Mouse (Mus musculus) layer of hippocampus, adult 9-11 months (tissue): ENCODE data around the gene Hipk3.

Source experiments
- DNase-seq: peaks from one replicate; pipeline ENCODE4 v3.0.0; 2022

Hipk3 gene

DNA sequence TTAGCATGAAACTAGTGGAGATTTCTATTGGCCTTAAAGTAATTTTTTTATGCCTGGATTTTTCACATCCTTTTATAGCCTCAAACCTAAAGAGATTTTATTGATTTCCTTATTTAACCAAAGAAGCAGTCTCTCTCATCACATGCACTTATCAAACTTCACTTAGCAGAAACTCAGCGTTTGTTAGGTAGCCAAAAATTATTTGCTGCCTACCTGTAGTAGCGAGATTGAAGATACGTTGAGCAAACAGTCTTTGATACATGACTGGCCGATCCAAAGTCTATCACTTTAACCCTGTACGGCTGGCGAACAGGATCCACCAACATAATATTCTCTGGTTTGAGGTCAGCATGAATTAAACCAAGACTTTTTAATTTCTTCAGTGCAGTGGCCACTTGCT lies 23.7 kb downstream of the Hipk3 start:
- no peak for DNase-seq

DNA sequence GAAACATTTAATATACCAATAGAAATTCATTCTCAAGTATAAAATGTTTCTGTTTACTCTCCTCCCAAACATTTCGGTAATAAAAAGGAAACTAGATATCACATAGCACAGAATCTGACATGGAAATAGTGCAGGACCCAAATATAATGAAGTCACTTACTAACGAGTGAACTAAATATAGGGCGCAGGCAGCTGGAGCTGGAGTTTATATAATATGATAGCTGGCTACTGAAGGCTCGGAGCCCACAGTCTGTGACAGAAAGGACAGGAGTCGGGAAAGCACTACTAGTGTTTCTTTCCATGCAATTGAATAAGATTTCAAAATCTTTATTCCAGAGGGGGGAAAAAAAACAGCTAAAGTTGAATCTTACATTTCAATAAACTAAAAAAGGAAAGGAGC lies 25.8 kb downstream of the Hipk3 start:
- no peak for DNase-seq

DNA sequence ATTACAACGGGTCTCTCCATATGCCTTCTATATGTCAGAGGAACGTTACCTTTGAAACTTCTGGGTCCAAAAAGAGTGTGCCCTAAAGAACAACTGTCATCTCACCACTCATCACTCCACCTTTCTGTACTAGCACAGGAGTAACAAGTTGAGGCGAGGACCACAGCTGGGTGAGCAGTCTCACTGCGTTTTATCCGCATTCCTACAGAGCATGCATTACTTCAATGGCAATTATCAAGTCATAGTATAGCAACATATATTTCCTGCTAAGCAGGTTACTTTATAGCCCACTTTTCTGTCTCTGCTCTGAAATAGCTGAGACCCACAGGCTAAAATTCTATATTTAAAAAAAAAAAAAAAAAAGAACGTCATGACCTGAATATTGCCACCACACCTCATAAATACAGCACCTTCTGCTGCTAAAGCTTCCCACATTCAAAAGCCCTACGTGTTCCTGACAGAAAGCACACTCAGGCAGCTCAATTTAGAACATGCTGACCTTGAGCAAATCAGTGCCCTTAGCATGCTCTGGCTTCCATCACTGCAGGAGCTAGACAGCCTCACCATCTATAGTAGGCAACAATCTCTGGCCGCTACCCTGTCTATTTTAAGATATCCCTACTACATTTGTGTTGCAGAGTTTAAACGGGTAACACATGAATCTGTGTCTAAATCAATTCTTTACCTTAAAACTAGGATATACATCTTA lies 27.2 kb downstream of the Hipk3 start:
- DNase-seq, result no peak

DNA sequence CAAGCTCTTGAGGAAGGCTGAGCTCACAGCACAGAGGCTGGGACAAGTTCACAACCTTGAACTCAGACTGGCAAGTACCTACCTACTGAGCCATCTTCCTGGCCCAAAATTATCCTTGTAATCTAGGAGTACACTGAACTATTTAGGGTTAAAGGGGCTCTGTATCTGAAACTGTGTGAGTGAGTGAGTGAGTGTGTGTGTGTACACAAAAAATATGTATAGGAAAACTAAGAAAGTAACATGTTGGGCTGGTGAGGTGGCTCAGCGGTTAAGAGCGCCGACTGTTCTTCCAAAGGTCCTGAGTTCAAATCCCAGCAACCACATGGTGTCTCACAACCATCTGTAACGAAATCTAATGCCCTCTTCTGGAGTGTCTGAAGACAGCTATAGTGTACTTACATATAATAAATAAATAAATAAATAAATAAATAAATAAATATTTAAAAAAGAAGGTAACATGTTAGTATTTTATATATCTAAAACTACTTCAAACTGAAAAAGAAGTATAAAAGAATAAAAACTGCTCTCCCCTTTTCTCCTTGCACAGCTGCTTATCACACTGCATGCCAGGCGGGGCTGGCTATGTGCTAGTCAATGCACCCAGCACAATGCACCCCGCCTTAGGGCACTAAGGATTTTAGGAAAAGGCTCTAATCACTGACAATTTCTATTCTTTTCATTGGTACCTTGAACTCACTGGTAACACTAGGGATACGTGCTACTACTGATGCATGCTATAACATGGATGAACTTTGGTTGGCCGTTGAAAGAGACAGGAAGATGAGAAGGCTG lies 28.4 kb downstream of the Hipk3 start:
- no peak for DNase-seq

DNA sequence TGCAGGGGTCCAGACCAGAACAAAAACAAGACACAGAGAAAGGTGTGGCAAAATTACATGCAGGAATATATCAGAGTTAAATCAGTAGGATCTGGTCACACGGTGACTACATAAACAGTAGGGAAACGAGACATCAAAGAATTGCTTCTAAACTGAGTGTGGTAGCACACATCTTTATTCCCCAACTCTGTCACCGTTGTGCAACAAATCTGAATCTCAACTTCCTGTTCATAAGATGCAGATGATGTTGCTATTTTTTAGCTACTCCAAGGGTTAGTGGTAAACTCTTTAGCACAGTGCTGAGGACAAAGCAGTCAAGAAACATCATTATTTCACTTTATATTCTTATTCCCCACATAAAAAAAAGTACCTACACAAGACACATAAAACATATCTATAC lies 34.2 kb downstream of the Hipk3 start:
- no peak for DNase-seq

DNA sequence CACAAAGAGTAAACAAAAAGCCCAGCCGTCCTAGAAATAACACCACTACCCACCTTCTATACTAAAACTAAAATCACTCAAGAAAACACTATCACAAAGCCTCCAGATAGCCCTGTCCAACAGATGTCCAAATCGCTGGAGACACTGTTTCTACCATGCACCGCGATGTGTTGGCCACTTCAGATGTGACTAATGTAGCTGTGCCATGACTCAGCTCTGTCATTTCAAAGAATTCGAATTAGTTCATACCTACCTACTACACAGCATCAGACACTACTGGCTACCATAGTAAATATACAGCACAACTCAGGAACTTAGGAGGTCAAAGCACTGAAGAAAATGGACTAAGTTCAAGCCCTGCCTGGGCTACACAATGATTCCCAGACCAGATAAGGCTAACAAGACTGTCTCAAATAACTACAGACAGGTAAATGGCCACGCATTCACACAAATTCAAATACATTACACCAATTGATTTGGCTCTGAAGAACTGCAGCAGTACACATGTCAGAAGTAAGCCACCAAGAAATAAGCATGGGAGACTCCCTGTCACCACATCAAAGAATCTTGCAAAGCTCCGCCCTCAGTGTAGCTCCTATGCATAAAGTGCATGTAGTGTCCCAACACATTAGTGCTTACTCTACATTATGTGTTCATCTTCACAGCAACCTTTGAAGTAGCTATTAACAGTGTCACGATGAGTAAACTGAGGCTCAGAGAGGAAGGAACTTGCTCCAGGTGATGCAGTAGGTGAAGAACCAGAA lies 35.5 kb downstream of the Hipk3 start:
- DNase-seq, result no peak

DNA sequence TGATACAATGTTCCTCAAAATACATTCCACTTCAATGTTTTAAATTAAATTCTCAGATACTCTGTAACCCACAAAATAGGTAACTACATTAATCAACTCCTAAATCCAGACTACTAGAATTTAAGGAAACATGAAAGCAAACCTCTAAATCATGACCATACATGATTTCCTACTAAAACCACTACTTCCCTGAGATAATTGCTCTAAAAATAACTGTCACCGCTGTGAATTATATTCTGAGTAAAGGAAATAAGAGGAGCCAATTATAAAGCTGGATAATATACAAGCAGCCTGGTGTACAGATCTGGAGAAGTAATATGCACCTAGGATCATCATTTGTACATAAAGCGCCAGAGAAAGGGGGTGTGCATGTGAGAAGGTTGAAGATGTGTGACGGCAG lies 37.1 kb downstream of the Hipk3 start:
- DNase-seq, result no peak

DNA sequence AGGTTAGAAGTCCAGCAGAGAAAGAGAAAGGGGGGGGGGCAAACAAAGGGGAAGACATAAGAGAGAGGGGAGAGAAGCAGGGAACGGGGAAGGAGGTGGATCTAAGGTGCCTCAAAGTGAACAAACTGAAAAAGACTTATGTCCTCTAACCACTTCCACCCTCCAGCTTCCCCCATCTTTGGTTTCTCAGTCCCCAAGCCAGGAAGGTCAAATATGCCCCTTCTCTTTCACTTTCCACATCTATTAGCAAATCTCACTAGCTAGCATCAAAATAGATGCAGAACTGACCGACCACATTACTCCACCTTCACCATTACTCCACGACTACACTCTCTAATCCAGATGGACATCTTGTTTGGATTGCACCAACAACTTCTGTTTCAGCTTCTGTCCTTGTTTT lies 43.6 kb downstream of the Hipk3 start:
- no peak for DNase-seq

DNA sequence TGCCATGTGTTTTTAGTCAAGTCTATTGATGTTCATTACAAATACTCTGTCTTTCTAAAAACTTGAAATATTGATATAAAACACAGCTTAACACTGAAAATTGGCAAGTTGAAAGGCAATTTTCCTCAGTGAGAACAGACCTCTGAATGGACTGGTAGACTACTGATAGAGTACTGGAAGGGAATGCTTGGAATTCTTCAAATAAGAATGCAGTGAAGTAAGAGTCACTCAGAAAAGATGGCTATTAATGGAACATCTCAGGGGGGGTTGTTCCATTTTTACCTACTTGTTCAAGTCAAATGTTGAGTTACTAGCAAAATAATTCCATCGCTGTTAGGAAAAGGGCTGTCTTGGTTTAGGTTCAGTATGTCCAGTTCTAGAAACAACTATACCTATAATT lies 45.1 kb downstream of the Hipk3 start:
- no peak for DNase-seq

DNA sequence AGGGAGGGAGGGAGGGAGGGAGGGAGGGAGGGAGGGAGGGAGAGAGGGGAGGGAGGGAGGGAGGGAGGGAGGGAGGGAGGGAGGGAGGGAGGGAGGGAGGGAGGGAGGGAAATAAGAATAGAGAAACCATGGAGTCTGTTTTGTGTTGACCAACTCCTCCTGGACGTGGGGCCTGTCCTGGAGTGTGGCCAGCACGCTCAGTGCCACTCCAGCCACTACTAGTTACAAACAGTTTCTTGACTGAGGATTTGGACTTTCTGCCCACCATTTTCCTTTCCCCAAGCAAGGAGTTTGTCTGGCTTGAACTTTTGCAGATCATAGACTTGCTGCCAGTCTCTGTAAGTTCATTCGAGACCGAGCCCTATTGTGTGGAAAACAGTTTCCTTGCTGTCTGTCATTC lies 46.0 kb downstream of the Hipk3 start:
- no peak for DNase-seq

DNA sequence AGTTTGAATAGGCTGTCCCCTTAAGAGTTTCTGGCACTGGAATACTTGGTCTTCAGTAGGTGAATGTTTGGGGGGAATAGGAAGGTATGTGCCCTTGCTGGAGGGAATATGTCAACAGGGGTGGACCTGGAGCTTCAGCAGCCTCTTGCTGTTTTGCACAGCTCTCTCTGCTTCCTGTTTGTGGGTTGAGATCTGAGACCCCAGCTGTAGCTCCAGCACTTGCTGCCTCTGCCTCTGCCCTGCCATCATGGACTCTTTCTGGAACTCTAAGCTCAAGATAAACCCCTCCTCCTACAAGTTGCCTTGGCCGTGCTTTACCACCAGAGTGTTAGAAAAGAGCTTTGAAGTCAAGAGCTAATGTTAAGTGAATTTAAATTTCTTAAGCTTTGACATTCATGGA lies 48.2 kb downstream of the Hipk3 start:
- no peak for DNase-seq

DNA sequence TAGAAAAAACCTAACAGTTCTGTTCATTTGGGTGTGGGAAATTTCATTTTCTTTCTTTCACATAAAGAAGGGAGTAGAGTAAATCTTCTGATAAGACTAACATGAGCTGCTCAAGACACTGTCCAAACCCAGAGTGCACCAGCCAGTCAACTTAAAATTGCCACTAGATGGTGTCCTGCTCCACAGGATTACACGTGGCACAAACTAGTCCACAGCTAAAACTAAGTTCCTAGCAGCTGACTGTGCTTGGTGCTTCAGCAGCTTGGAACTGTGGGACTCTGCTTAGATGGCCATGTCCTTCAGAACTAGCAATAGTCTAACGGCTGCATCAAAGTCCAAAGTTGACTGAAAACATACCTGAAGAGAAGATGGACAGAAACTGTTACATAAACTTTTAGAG lies 49.5 kb downstream of the Hipk3 start:
- DNase-seq, result peak; percentile 61

DNA sequence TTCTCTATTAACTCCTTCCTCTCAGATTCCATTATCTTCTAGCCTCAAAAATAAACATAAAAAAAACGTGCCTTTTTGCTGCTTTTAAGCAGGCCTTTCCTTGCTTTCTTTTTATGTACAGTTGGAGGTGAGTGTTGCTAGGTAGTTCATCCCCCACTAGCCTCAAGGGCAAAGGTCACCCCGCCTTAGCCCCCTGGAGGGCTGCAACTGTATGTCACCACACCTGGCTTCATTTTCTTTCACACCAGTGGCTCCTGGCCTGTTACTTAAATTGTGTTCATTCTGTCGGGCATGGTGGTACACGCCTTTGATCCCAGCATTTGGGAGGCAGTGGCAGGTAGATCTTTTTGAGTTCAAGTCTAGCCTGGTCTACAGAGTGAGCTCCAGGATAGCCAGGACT lies 51.9 kb downstream of the Hipk3 start:
- DNase-seq, result no peak

DNA sequence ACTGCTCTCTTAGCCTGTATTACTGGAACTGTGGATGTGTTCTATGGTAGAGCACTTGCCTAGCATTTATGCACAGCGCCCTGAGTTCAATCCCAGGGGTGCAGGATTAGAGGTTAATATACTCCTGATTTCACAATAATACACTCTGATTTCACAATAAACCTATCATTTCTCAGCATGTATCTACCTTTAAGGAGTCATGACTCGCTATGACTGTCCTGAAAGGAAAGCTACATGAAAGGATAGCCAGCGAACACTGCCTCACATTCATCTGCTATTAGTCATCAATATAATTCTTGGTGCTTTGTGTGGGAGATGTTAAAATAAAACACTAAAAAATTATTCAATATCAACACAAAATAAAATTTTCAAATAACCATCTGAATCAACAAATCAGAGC lies 58.0 kb downstream of the Hipk3 start:
- DNase-seq, result no peak

DNA sequence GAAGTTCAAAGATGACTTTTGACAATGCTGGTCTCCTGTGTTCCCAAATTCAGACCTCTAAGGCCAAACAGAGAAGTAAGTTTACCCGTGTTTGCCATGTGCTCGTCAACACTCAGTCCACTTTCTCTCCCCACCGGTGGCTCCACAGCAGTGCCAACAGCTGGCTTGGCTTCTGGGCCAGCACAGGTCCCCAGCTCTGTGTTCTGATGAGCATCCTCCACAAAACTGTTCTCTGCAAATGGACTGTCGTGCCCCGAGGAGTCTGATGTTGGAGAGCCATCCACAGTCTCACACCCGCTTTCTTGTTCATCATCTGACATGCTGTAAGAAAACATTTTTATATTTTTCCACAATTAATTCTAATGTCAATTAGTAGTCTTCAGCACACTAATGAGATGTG lies 63.2 kb downstream of the Hipk3 start:
- no peak for DNase-seq

DNA sequence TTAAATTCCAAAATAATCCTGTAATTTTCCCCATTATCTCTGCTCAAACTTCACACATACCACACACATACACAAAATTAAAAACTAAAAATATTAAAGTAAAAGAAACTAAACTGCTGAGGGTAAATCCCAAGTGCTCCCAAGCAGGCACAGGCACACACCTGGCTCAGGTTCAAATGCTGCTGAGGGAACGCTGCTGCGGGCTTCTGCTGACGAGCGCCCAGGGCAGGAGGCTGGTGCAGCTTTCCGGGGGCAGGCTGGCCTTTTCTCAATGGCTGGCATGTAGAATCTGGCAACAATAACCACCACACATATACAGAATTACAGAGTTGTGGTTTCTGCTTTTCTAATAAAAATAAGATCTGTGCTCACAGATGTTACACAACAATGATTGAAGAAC lies 63.7 kb downstream of the Hipk3 start:
- no peak for DNase-seq

DNA sequence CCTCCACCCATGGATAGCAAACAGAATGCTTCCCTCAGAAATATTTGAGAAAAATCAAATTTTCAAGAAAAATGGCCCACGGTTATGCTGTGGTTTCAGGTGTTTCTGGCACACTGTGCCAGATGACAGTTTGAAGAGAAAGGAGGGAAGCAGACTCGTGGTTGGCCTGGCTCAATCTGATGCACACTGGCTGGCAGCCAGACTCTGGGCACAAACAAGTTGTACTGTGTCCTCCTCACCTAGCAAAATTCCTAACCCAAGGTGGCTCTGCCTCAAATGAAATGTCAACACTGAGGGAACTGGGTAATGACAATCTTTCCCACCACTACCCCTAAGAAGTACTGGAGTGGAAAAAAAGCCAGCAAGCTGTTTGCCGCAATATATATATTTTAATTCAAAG lies 68.1 kb downstream of the Hipk3 start:
- DNase-seq, result no peak

DNA sequence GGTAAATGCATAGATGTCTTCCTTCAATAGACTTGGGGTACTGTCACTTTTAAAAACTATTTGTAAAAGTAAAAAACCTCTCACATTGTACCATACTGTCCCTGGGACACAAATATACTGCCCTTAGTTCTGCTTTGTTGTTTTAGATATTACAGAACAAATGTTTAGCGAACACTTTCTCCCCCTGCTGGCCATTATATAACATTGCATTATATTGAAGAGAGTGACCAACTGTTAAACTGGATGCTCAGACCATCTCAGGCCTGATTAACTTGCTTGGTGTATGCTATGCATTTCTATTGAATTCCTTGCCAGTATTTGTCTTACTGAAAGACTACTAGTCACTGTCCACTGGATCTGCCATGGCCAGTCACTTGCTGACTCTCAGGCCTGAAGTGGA lies 72.0 kb downstream of the Hipk3 start:
- no peak for DNase-seq

DNA sequence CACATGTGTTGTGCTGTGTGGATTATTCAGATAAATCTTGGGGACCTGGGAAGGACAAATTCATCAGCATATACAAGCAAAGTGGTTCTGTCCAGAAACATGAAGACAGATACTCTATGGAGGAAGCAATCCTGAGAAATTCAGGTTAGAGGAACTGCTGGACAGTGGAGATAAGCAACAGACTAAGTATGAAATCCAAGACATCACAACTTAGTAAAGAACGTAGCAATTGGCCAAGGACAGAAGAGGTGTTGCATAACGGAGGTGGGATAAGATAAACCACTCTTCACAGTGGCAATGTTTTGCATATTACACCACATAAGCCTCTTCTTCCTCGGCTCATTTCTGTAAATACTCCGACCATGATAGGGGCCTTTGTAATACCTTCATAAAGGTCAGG lies 73.4 kb downstream of the Hipk3 start:
- no peak for DNase-seq

DNA sequence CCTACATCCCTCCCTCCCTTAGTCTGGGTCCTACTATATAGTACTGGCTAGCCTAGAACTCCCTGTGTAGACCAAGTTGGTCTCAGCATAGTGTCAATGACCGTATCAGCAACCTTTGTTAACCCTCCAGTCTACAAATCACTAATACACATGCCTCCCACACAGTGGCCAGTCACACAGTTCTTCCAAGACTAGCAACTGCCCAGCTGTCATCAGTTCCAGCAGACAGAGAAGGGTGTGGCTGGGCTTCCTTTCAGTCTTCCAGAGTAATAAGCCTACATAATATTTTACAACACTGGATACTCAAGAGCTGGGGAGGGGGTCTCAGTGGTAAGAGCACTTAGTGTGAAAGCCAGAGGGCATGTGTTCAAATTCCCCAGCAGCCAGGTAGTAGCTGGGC lies 74.2 kb downstream of the Hipk3 start:
- DNase-seq, result no peak

DNA sequence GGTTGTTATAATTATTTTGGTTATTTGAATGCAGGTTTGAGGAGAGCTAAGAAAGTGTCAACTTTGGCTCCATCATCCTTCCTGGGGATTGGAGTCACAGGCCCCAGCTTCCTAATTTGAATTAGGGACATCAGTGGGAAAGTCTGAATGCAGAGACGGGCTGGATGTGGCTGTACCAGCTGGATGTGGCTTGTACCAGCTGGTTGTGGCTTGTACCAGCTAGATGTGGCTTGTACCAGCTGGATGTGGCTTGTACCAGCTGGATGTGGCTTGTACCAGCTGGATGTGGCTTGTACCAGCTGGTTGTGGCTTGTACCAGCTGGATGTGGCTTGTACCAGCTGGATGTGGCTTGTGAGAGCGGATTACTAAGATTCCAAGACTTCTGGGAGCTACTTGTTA lies 74.8 kb downstream of the Hipk3 start:
- no peak for DNase-seq

DNA sequence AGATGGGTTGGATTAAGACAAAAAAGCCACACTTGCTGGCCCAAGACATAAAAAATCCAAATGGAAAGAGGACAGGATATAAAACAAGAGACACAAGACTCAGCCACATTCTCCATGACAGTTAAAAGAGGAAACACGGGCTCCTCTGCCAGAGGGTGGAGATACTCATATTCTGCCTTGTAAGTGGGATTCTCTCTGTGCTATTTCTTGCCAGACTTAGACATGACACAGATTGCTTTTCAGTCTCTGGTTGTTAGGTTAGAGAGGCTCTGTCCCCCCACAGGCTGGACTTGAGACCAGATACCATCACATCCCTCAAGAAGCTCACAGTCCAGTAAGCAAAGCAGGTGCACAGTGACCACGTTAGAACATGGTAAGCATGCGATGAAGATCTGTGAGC lies 81.2 kb downstream of the Hipk3 start:
- DNase-seq, result no peak

DNA sequence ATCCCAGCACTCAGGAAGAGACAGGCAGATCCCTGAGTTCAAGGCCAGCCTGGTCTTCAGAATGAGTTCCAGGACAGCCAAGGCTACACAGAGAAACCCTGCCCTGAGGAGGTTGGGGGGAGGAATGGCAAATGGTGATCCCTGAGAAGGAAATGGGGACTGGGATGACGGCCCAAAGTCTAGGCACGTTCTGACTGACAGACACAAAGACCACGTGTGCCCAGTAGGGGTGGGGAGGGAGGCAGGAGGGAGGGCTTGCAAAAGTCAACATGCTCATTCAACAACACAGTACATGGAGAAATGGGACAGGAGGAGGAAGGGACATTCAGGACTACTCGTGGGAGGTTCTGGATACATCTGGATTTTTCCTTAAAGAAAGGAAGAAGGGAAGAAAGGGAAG lies 81.8 kb downstream of the Hipk3 start:
- no peak for DNase-seq

DNA sequence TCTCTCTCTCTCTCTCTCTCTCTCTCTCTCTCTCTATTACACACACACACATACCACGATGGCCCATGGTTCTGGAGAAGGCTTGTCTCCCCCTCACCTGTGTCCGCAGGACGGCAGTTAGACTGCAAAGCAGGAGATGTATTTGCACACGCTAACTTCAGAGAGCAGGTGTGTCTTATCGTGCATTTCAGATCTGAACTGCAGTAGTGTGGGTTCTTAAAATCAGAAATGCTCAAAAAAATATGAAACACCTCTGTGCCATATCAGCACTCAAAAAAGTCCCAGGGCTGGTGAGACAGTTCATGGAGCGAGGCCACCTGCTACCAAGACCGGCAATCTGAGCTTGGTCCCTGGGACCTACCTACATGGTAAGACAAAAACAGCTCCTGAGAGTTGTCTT lies 82.4 kb downstream of the Hipk3 start:
- no peak for DNase-seq
